Mouse (Mus musculus) liver, adult 2 months (tissue): ENCODE measurements around the gene Slc5a11.

Experiments
- CTCF ChIP-seq: fragments of 200-500 bp; IDR thresholded peaks from 2 replicates; pipeline ENCODE4 v1.5.1; 2011; ENCODE audit warnings: low read depth, low read length, control low read depth
- POLR2A ChIP-seq: fragments of 200-500 bp; IDR thresholded peaks from 2 replicates; pipeline ENCODE4 v1.6.1; 2011; ENCODE audit warnings: low read length, control low read depth; ENCODE audit not compliant: insufficient read depth; ENCODE audit errors: extremely low read depth

DNA sequence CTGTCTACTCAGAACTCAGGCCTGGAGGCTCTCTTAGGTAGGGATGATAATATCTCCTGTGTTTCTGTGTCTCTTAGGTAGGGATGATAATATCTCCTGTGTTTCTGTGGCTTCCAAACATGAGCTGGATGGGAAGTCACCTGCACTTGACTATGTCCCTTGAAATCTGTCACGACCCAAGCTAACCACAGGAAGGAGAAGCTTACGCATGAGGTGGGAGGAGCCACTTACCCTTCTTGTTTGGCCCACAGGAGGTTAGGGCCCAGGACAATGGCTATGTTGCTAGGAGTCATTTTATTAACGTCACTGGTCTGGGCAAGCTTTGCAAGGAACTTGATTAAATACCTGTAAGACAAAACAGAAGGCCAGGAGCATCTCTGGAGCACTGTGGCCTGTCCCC, 85.7 kb downstream of the Slc5a11 start:
- TF ChIP-seq CTCF: no peak
- TF ChIP-seq POLR2A: no peak
